Mouse (Mus musculus): ENCODE measurements around the gene Dmc1. TPM values are rescaled to one million over a fixed set of nuclear protein-coding genes. Genes with fewer than 3 reads are reported as not detected.

Gene Dmc1
- not detected for polyA plus RNA-seq (2012; fragmentation: generic; extraction: Trizol)

- TF ChIP-seq POLR2AphosphoS2 (IDR thresholded peaks at IDR 0.05; ENCODE audit: insufficient read length, low read depth) (no peak), USF1 (IDR thresholded peaks at IDR 0.05; ENCODE audit: low read depth) (no peak)
- Histone ChIP-seq H3K36me3 (ENCODE audit: control insufficient read depth, insufficient read depth) (no peaks in the 10 kb centered on the region), H3K4me2 (ENCODE audit: low read depth) (no peak within 1 kb of the TSS), H3K27me3 (ENCODE audit: control insufficient read depth, insufficient read depth, insufficient read length) (no peaks in the 10 kb centered on the region), H3K4me3 (no peak within 1 kb of the TSS), H3K79me2 (ENCODE audit: control insufficient read depth, insufficient read depth) (no peaks in the 10 kb centered on the region), H3ac (ENCODE audit: control insufficient read depth, insufficient read length) (no peak within 1 kb of the TSS)
These were observed at the start of gene Dmc1 for GRCm38 (mm10) chr15:79604990-79605665. Dmc1 (minus strand) TSS chr15:79605109.

DNA sequence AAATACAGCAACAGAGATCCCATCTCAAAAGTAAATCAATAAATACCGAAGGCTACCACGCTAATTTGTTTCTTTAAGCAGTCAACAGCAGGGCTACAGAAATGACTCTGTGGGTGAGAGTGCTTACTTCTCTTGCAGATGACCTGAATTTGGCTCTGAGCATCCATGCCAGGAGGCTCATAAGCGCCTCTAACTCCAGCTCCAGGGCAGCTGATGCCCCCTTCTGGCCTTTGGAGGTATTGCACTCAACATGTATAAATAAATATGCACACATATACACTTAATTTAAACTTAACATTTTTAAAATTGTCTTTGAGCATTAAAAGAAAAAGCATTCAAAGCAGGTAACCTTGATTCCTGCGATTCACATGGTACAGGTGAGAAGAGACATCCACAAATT, 46.6 kb upstream of the Dmc1 start:
- Histone ChIP-seq H3K36me3 (ENCODE audit: control insufficient read depth, insufficient read depth) (no peaks in the 10 kb centered on the region), H3K4me3 (no peak overlapping the region), H3ac (ENCODE audit: control insufficient read depth, insufficient read length) (no peak overlapping the region), H3K27me3 (ENCODE audit: control insufficient read depth, insufficient read depth, insufficient read length) (no peaks in the 10 kb centered on the region), H3K79me2 (ENCODE audit: control insufficient read depth, insufficient read depth) (no peaks in the 10 kb centered on the region), H3K4me2 (ENCODE audit: low read depth) (no peak overlapping the region)
- TF ChIP-seq MYOD1 (IDR thresholded peaks at IDR 0.05; ENCODE audit: control insufficient read depth in 1 of 3, insufficient read length in 2 of 3, low read depth in 2 of 3) (no peak), TCF12 (IDR thresholded peaks at IDR 0.05; ENCODE audit: insufficient read depth, poor library complexity, severe bottlenecking) (no peak), CEBPB (IDR thresholded peaks at IDR 0.05; ENCODE audit: insufficient read depth, poor library complexity, severe bottlenecking) (no peak), POLR2A (IDR thresholded peaks at IDR 0.05; ENCODE audit: insufficient read length, low read depth) (no peak), USF1 (IDR thresholded peaks at IDR 0.05; ENCODE audit: low read depth) (no peak), MYOG (IDR thresholded peaks at IDR 0.05; ENCODE audit: control insufficient read depth in 1 of 3, insufficient read depth in 1 of 3, insufficient read length in 2 of 3, low read depth in 2 of 3) (no peak), REST (IDR thresholded peaks at IDR 0.05; ENCODE audit: insufficient read depth, insufficient read length) (no peak), E2F4 (IDR thresholded peaks at IDR 0.05; ENCODE audit: insufficient read depth) (no peak), SRF (IDR thresholded peaks at IDR 0.05; ENCODE audit: control insufficient read depth, insufficient read length, low read depth) (no peak), POLR2AphosphoS2 (IDR thresholded peaks at IDR 0.05; ENCODE audit: insufficient read length, low read depth) (no peak), TCF3 (IDR thresholded peaks at IDR 0.05; ENCODE audit: insufficient read length, low read depth) (no peak), MAX (IDR thresholded peaks at IDR 0.05; ENCODE audit: low read depth) (no peak)

- Histone ChIP-seq H3K79me2 (ENCODE audit: control insufficient read depth, insufficient read depth) (no peaks in the 10 kb centered on the region), H3K4me2 (ENCODE audit: low read depth) (no peak overlapping the region), H3K27me3 (ENCODE audit: control insufficient read depth, insufficient read depth, insufficient read length) (no peaks in the 10 kb centered on the region), H3K4me3 (no peak overlapping the region), H3K36me3 (ENCODE audit: control insufficient read depth, insufficient read depth) (no peaks in the 10 kb centered on the region), H3ac (ENCODE audit: control insufficient read depth, insufficient read length) (no peak overlapping the region)
- TF ChIP-seq POLR2AphosphoS2 (IDR thresholded peaks at IDR 0.05; ENCODE audit: insufficient read length, low read depth), result no peak
- TF ChIP-seq MYOD1 (IDR thresholded peaks at IDR 0.05; ENCODE audit: control insufficient read depth in 1 of 3, insufficient read length in 2 of 3, low read depth in 2 of 3), result no peak
- TF ChIP-seq MAX (IDR thresholded peaks at IDR 0.05; ENCODE audit: low read depth), result no peak
- TF ChIP-seq SRF (IDR thresholded peaks at IDR 0.05; ENCODE audit: control insufficient read depth, insufficient read length, low read depth), result no peak
- TF ChIP-seq TCF3 (IDR thresholded peaks at IDR 0.05; ENCODE audit: insufficient read length, low read depth), result no peak
- TF ChIP-seq TCF12 (IDR thresholded peaks at IDR 0.05; ENCODE audit: insufficient read depth, poor library complexity, severe bottlenecking), result no peak
- TF ChIP-seq USF1 (IDR thresholded peaks at IDR 0.05; ENCODE audit: low read depth), result no peak
- TF ChIP-seq MYOG (IDR thresholded peaks at IDR 0.05; ENCODE audit: control insufficient read depth in 1 of 3, insufficient read depth in 1 of 3, insufficient read length in 2 of 3, low read depth in 2 of 3), result no peak
- no peak for TF ChIP-seq POLR2A (IDR thresholded peaks at IDR 0.05; ENCODE audit: insufficient read length, low read depth)
- no peak for TF ChIP-seq CEBPB (IDR thresholded peaks at IDR 0.05; ENCODE audit: insufficient read depth, poor library complexity, severe bottlenecking)
- no peak for TF ChIP-seq E2F4 (IDR thresholded peaks at IDR 0.05; ENCODE audit: insufficient read depth)
- TF ChIP-seq REST (IDR thresholded peaks at IDR 0.05; ENCODE audit: insufficient read depth, insufficient read length), result no peak
These were observed 45.7 kb upstream of the Dmc1 start for GRCm38 (mm10) chr15:79650569-79650968.

DNA sequence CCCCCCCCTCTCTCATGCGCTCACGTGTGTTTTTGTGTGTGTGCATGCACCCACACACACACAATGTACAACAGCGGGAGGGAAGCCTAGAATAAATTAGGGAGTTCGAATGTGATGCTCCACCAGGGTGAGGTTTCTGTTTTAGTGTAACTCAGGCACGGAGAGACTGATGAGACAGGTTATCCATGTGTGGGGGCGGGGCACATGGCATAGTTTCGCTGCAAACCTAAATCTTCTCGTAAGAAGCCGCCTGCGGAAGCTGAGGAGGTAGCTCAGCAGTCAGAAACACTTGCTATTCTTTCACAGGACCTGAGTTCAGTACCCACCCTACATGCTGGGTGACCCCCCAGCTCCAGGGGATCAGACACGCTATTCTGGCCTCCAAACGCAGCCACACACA, 43.2 kb upstream of the Dmc1 start:
- peaks cover 5% of the 10 kb centered on the region for H3K27me3 ChIP-seq (ENCODE audit: control insufficient read depth, insufficient read depth, insufficient read length)

More for the DNA sequence above, 43.2 kb upstream of the Dmc1 start:
- H3K79me2 ChIP-seq (ENCODE audit: control insufficient read depth, insufficient read depth), result no peaks in the 10 kb centered on the region
- no peak for TF ChIP-seq E2F4 (IDR thresholded peaks at IDR 0.05; ENCODE audit: insufficient read depth)
- TF ChIP-seq MAX (IDR thresholded peaks at IDR 0.05; ENCODE audit: low read depth), result no peak
- no peak for TF ChIP-seq TCF3 (IDR thresholded peaks at IDR 0.05; ENCODE audit: insufficient read length, low read depth)
- no peak for TF ChIP-seq POLR2A (IDR thresholded peaks at IDR 0.05; ENCODE audit: insufficient read length, low read depth)
- no peak for TF ChIP-seq TCF12 (IDR thresholded peaks at IDR 0.05; ENCODE audit: insufficient read depth, poor library complexity, severe bottlenecking)
- no peak for TF ChIP-seq USF1 (IDR thresholded peaks at IDR 0.05; ENCODE audit: low read depth)
- TF ChIP-seq REST (IDR thresholded peaks at IDR 0.05; ENCODE audit: insufficient read depth, insufficient read length), result no peak
- TF ChIP-seq SRF (IDR thresholded peaks at IDR 0.05; ENCODE audit: control insufficient read depth, insufficient read length, low read depth), result no peak
- TF ChIP-seq POLR2AphosphoS2 (IDR thresholded peaks at IDR 0.05; ENCODE audit: insufficient read length, low read depth), result no peak
- no peak for TF ChIP-seq MYOG (IDR thresholded peaks at IDR 0.05; ENCODE audit: control insufficient read depth in 1 of 3, insufficient read depth in 1 of 3, insufficient read length in 2 of 3, low read depth in 2 of 3)
- TF ChIP-seq MYOD1 (IDR thresholded peaks at IDR 0.05; ENCODE audit: control insufficient read depth in 1 of 3, insufficient read length in 2 of 3, low read depth in 2 of 3), result no peak
- no peak for TF ChIP-seq CEBPB (IDR thresholded peaks at IDR 0.05; ENCODE audit: insufficient read depth, poor library complexity, severe bottlenecking)
- no peak overlapping the region for H3ac ChIP-seq (ENCODE audit: control insufficient read depth, insufficient read length)
- no peak overlapping the region for H3K4me2 ChIP-seq (ENCODE audit: low read depth)
- no peak overlapping the region for H3K4me3 ChIP-seq
- H3K36me3 ChIP-seq (ENCODE audit: control insufficient read depth, insufficient read depth), result no peaks in the 10 kb centered on the region

Data from myocyte (in vitro differentiated cells).